In genomic region chr7:16054966-16055365, GRCm38 (mm10) we compare ENCODE assay signal across 26 mouse cellular contexts. TPM values are rescaled to one million over a fixed set of nuclear protein-coding genes. Genes with fewer than 3 reads are reported as not detected.
DNase-seq lines count a peak whose midpoint lies in the region; ATAC-seq and TF ChIP-seq lines count a peak whose summit lies in the region.
"Had no signal": no experiment of that assay in that cellular context is flagged by ENCODE, and none has a peak within 500 bp of the region (broad histone marks: within the 10 kb centered on the region; RNA-seq: fewer than 3 reads in every experiment).

No protein-coding gene starts in this region.

- H3K9me3 ChIP-seq in lung, postnatal 0 days (ENCODE audit: low read length) = no peaks in the 10 kb centered on the region
- no peaks in the 10 kb centered on the region for H3K9me3 ChIP-seq in MEL (replicated peaks; ENCODE audit: insufficient read depth, low read length)
- H3K9me3 ChIP-seq: embryonic facial prominence, embryonic 10.5 days; hindbrain, embryonic 13.5 days; liver, embryonic 15.5 days; neural tube, embryonic 13.5 days had no signal

- no peak for TF ChIP-seq CTCF in lung, postnatal 0 days (IDR thresholded peaks at IDR 0.05)
- peak in 1 of 3 experiments; percentile 8; a peak in 1 of 6 replicates for TF ChIP-seq CTCF in MEL (IDR thresholded peaks at IDR 0.05 in 2 of 3, conservative IDR thresholded peaks at IDR 0.05 in 1 of 3; ENCODE audit: control insufficient read depth in 1 of 3, insufficient read depth in 1 of 3, low read depth in 2 of 3, low read length in 3 of 3, poor library complexity in 1 of 3, severe bottlenecking in 1 of 3)

- no peaks in the 10 kb centered on the region for H3K36me3 ChIP-seq in lung, postnatal 0 days (ENCODE audit: insufficient read depth, low read length)
- peaks cover 0 to 16% of the 10 kb centered on the region in 2 experiments; a peak in 2 of 4 replicates for H3K36me3 ChIP-seq in MEL (ENCODE audit: control insufficient read depth in 1 of 2, insufficient read depth in 2 of 2, low read length in 2 of 2)
- H3K36me3 ChIP-seq in splenic B cell, adult 2 months (ENCODE audit: control insufficient read depth, insufficient read depth, low read length, poor library complexity, severe bottlenecking) = no peaks in the 10 kb centered on the region
- H3K36me3 ChIP-seq: embryonic facial prominence, embryonic 10.5 days; hindbrain, embryonic 13.5 days; liver, embryonic 15.5 days; neural tube, embryonic 13.5 days had no signal

- no peaks in the 10 kb centered on the region for H3K27me3 ChIP-seq in lung, postnatal 0 days (replicated peaks; ENCODE audit: insufficient read depth, low read length)
- H3K27me3 ChIP-seq in MEL (ENCODE audit: control insufficient read depth in 1 of 2, insufficient read depth in 2 of 2, low read length in 2 of 2) = 0 out of 4 replicates have a peak, but pooled peaks cover 0 to under 1% of the 10 kb centered on the region in 2 experiments
- H3K27me3 ChIP-seq in splenic B cell, adult 2 months (ENCODE audit: control insufficient read depth, insufficient read depth, low read length, poor library complexity, severe bottlenecking) = no peaks in the 10 kb centered on the region

- H3K9ac ChIP-seq in lung, postnatal 0 days (replicated peaks; ENCODE audit: low read depth) = no peak overlapping the region
- no peak overlapping the region for H3K9ac ChIP-seq in MEL (ENCODE audit: control insufficient read depth, low read depth, low read length, poor library complexity, severe bottlenecking)
- H3K9ac ChIP-seq: hindbrain, embryonic 13.5 days; liver, embryonic 15.5 days; neural tube, embryonic 13.5 days had no signal

- ATAC-seq in lung, postnatal 0 days = no peak
- ATAC-seq: forebrain, embryonic 16.5 days had no signal

- TF ChIP-seq POLR2A in MEL (IDR thresholded peaks at IDR 0.05; ENCODE audit: control insufficient read depth in 1 of 2, insufficient read depth in 1 of 2, low read depth in 1 of 2, low read length in 2 of 2, poor library complexity in 1 of 2) = no peak

- no peak overlapping the region for H3K4me3 ChIP-seq in lung, postnatal 0 days (ENCODE audit: low read depth, low read length)
- no peak overlapping the region for H3K4me3 ChIP-seq in MEL (ENCODE audit: control insufficient read depth in 1 of 2, insufficient read depth in 1 of 2, low read depth in 2 of 2, low read length in 2 of 2)
- H3K4me3 ChIP-seq: embryonic facial prominence, embryonic 10.5 days; heart, adult 2 months; hindbrain, embryonic 13.5 days; liver, embryonic 15.5 days; myocyte; neural tube, embryonic 13.5 days had no signal

- intact Hi-C loops in left cerebral cortex, postnatal 14 days (cut with DNase I) = loop anchor here (5.0 kb wide), 2 partner anchors 37 to 97 kb away; no protein-coding TSS in a partner anchor

- TF ChIP-seq EP300 in lung, postnatal 0 days (IDR thresholded peaks at IDR 0.05) = no peak
- no peak for TF ChIP-seq EP300 in MEL (IDR thresholded peaks at IDR 0.05; ENCODE audit: low read depth in 1 of 2, low read length in 2 of 2)

- TF ChIP-seq RAD21 in MEL (IDR thresholded peaks at IDR 0.05; ENCODE audit: low read depth, low read length) = no peak; the same call in 1 of the 2 replicates

- DNase-seq in cerebellum, adult 8-10 months = peak; percentile 11
- no peak for DNase-seq in cerebellum, adult 9-10 months
- peak; percentile 7 for DNase-seq in lung, postnatal 10 days
- DNase-seq in lung, postnatal 0 days (ENCODE audit: low spot score) = no peak
- peak; percentile 32 for DNase-seq in MEL (ENCODE audit: low read depth, low spot score)
- DNase-seq in splenic B cell, adult 2 months (ENCODE audit: low read depth, low spot score) = peak; percentile 41
- DNase-seq in adrenal gland, postnatal 14 days = no peak
- no peak for DNase-seq in left cerebral cortex, postnatal 14 days (ENCODE audit: low spot score in 2 of 2)
- DNase-seq: adrenal gland, postnatal 10 days; cerebellum, postnatal 10 days; gastrocnemius, postnatal 14 days; heart, adult 2 months; kidney, postnatal 4 days; layer of hippocampus, adult 9-11 months; lung, postnatal 36 days; midbrain, embryonic 14.5 days had no signal

- H3K4me1 ChIP-seq in lung, postnatal 0 days (ENCODE audit: insufficient read depth, low read depth, low read length) = no peaks in the 10 kb centered on the region
- H3K4me1 ChIP-seq in MEL (ENCODE audit: control insufficient read depth in 1 of 2, insufficient read depth in 2 of 2, low read length in 2 of 2) = peaks cover 2 to 19% of the 10 kb centered on the region in 2 experiments; a peak in 2 of 4 replicates

- WGBS in lung, postnatal 0 days = 61% methylated on average over 4 of the region's 4 CpGs

- no peak overlapping the region for H3K4me2 ChIP-seq in lung, postnatal 0 days (replicated peaks; ENCODE audit: low read depth, low read length)
- H3K4me2 ChIP-seq: hindbrain, embryonic 13.5 days; liver, embryonic 15.5 days; neural tube, embryonic 13.5 days had no signal

- no peak overlapping the region for H3K27ac ChIP-seq in lung, postnatal 0 days (ENCODE audit: low read length)
- no peak overlapping the region for H3K27ac ChIP-seq in MEL (ENCODE audit: control insufficient read depth, low read depth, low read length)
- H3K27ac ChIP-seq: embryonic facial prominence, embryonic 10.5 days; heart, adult 2 months; hindbrain, embryonic 13.5 days; liver, embryonic 15.5 days; neural tube, embryonic 13.5 days had no signal

- H3K79me2 ChIP-seq in MEL (ENCODE audit: control insufficient read depth, insufficient read depth, low read length, poor library complexity) = peaks cover 7% of the 10 kb centered on the region

TF ChIP-seq in MEL, 35 proteins besides CTCF, POLR2A, EP300 and RAD21:
- no peak for TF ChIP-seq ETS1 (IDR thresholded peaks at IDR 0.05; ENCODE audit: low read depth, low read length)
- TF ChIP-seq SIN3A (IDR thresholded peaks at IDR 0.05; ENCODE audit: low read length) = no peak
- no peak for TF ChIP-seq USF2 (IDR thresholded peaks at IDR 0.05; ENCODE audit: borderline replicate concordance in 1 of 2, insufficient read depth in 1 of 2, low read depth in 1 of 2, low read length in 2 of 2)
- TF ChIP-seq SMC3 (IDR thresholded peaks at IDR 0.05; ENCODE audit: low read depth, low read length) = no peak
- no peak for TF ChIP-seq KAT2A (conservative IDR thresholded peaks at IDR 0.05; ENCODE audit: low read depth, low read length)
- no peak for TF ChIP-seq MXI1 (IDR thresholded peaks at IDR 0.05; ENCODE audit: low read depth, low read length)
- TF ChIP-seq POLR2AphosphoS2 (IDR thresholded peaks at IDR 0.05; ENCODE audit: low read length) = no peak
- no peak for TF ChIP-seq POLR2AphosphoS5 (IDR thresholded peaks at IDR 0.05; ENCODE audit: borderline replicate concordance, low read depth, low read length)
- TF ChIP-seq MAZ (IDR thresholded peaks at IDR 0.05; ENCODE audit: low read depth, low read length) = no peak
- TF ChIP-seq MAFK (IDR thresholded peaks at IDR 0.05; ENCODE audit: borderline replicate concordance, low read depth, low read length) = no peak
- no peak for TF ChIP-seq GATA1 (IDR thresholded peaks at IDR 0.05; ENCODE audit: low read depth, low read length)
- no peak for TF ChIP-seq NRF1 (IDR thresholded peaks at IDR 0.05; ENCODE audit: insufficient read depth, low read depth, low read length, poor library complexity, severe bottlenecking)
- TF ChIP-seq CHD1 (IDR thresholded peaks at IDR 0.05; ENCODE audit: low read depth, low read length) = no peak
- no peak for TF ChIP-seq RCOR1 (IDR thresholded peaks at IDR 0.05; ENCODE audit: low read depth, low read length)
TF ChIP-seq in MEL: peak in this region for 0.

RNA-seq across cellular contexts. Expression of gene Zfp541, which starts 6.6 kb away (rescaled TPM):
- not detected in 2 replicates for polyA plus RNA-seq in lung, postnatal 0 days (2015; fragmentation: Nextera tagmentation; extraction: Ambion mirVana)
- total RNA-seq in MEL (2012; rRNA removed) = not detected in 2 replicates
- polyA plus RNA-seq in MEL (2012; ENCODE audit: insufficient read depth in 1 of 2, insufficient read length in 2 of 2, low read depth in 1 of 2, low replicate concordance in 2 of 2, missing spikeins in 1 of 2) = under 1 TPM in 1 of 2 experiments, not detected in 1; 0.01 TPM
- total RNA-seq in adrenal gland, postnatal 14 days (2021) = 0.07 and 0.08 TPM in 2 replicates
- under 1 TPM; 0.40 to 0.59 TPM for total RNA-seq in left cerebral cortex, postnatal 14 days (2021)
- total RNA-seq: gastrocnemius, postnatal 14 days; heart, adult 2 months; heart, postnatal 25 days; megakaryocyte-erythroid progenitor cell, adult 5-6 weeks had no signal
- polyA plus RNA-seq: C2C12; heart, embryonic 14.5 days; liver, embryonic 15.5 days; myocyte had no signal

RNA-seq across cellular contexts. Expression of gene Bicra, which starts 7.2 kb away (rescaled TPM):
- 2.3 and 3.1 TPM in 2 replicates for polyA plus RNA-seq in lung, postnatal 0 days (2015; fragmentation: Nextera tagmentation; extraction: Ambion mirVana)
- total RNA-seq in MEL (2012; rRNA removed) = 0.81 and 1.5 TPM in 2 replicates
- polyA plus RNA-seq in MEL (2012; ENCODE audit: insufficient read depth in 1 of 2, insufficient read length in 2 of 2, low read depth in 1 of 2, low replicate concordance in 2 of 2, missing spikeins in 1 of 2) = 10 to 100 TPM in 1 of 2 experiments, not detected in 1; 14.1 TPM
- 16.1 and 16.7 TPM in 2 replicates for total RNA-seq in adrenal gland, postnatal 14 days (2021)
- total RNA-seq in left cerebral cortex, postnatal 14 days (2021) = 10 to 100 TPM; 14.6 to 16.9 TPM

RNA-seq across cellular contexts. Expression of gene Napa, which starts 43.3 kb away (rescaled TPM):
- 154 TPM in 2 replicates for polyA plus RNA-seq in lung, postnatal 0 days (2015; fragmentation: Nextera tagmentation; extraction: Ambion mirVana)
- total RNA-seq in MEL (2012; rRNA removed) = 52.6 and 56.1 TPM in 2 replicates
- 100 to 1,000 TPM in 1 of 2 experiments, not detected in 1; 132 TPM for polyA plus RNA-seq in MEL (2012; ENCODE audit: insufficient read depth in 1 of 2, insufficient read length in 2 of 2, low read depth in 1 of 2, low replicate concordance in 2 of 2, missing spikeins in 1 of 2)
- total RNA-seq in adrenal gland, postnatal 14 days (2021) = 117 and 128 TPM in 2 replicates
- total RNA-seq in left cerebral cortex, postnatal 14 days (2021) = 100 to 1,000 TPM; 241 to 246 TPM

Comparison
In these comparisons a context has a peak if more than half of its experiments do, and no peak if none do; other contexts are left out.
1. DNase-seq: peak in cerebellum, adult 8-10 months (single experiment), lung, postnatal 10 days (single experiment), MEL (single experiment) and splenic B cell, adult 2 months (single experiment); none in cerebellum, adult 9-10 months (single experiment), lung, postnatal 0 days (single experiment), adrenal gland, postnatal 14 days (single experiment) and left cerebral cortex, postnatal 14 days (0 of 2).